Mouse (Mus musculus): ENCODE measurements around the gene Abi3. TPM values are rescaled to one million over a fixed set of nuclear protein-coding genes. Genes with fewer than 3 reads are reported as not detected.

Gene Abi3
- polyA plus RNA-seq, 1 experiment from 2014 or later, result 9.9 TPM

- Histone ChIP-seq H3K36me3 (ENCODE audit: control insufficient read depth, insufficient read depth, low read length) (no peaks in the 10 kb centered on the region), H3K4me2 (ENCODE audit: low read depth, low read length) (no peak overlapping the region), H3K27me3 (ENCODE audit: control insufficient read depth, insufficient read depth, low read length) (no peaks in the 10 kb centered on the region), H3K4me1 (ENCODE audit: control insufficient read depth, insufficient read depth, low read length) (no peaks in the 10 kb centered on the region), H3K9ac (ENCODE audit: low read length) (no peak overlapping the region), H3K4me3 (replicated peaks; ENCODE audit: low read length) (no peak overlapping the region), H3K27ac (ENCODE audit: low read length) (no peak overlapping the region), H3K9me3 (replicated peaks; ENCODE audit: control insufficient read depth, low read length) (0 out of 2 replicates have a peak, but pooled peaks cover 4% of the 10 kb centered on the region)
- no peak for ATAC-seq (ENCODE audit: insufficient read depth, low FRiP score)
- 69% methylated on average over 8 of the region's 8 CpGs for WGBS
Measured at GRCm38 (mm10) chr11:95789451-95789891, 52.8 kb downstream of the Abi3 start.

GRCm38 (mm10) chr11:95786511-95786910, 55.8 kb downstream of the Abi3 start:
- Histone ChIP-seq H3K27me3 (ENCODE audit: control insufficient read depth, insufficient read depth, low read length) (no peaks in the 10 kb centered on the region), H3K36me3 (ENCODE audit: control insufficient read depth, insufficient read depth, low read length) (no peaks in the 10 kb centered on the region), H3K4me3 (replicated peaks; ENCODE audit: low read length) (no peak overlapping the region), H3K9ac (ENCODE audit: low read length) (no peak overlapping the region), H3K27ac (ENCODE audit: low read length) (no peak overlapping the region), H3K4me2 (ENCODE audit: low read depth, low read length) (no peak overlapping the region), H3K9me3 (replicated peaks; ENCODE audit: control insufficient read depth, low read length) (0 out of 2 replicates have a peak, but pooled peaks cover 4% of the 10 kb centered on the region), H3K4me1 (ENCODE audit: control insufficient read depth, insufficient read depth, low read length) (no peaks in the 10 kb centered on the region)
- no peak for ATAC-seq (ENCODE audit: insufficient read depth, low FRiP score)
- 85% methylated on average over 6 of the region's 6 CpGs for WGBS

- Histone ChIP-seq H3K4me3 (replicated peaks; ENCODE audit: low read length) (no peak overlapping the region), H3K4me1 (ENCODE audit: control insufficient read depth, insufficient read depth, low read length) (no peaks in the 10 kb centered on the region), H3K36me3 (ENCODE audit: control insufficient read depth, insufficient read depth, low read length) (no peaks in the 10 kb centered on the region), H3K4me2 (ENCODE audit: low read depth, low read length) (no peak overlapping the region), H3K27ac (ENCODE audit: low read length) (no peak overlapping the region), H3K27me3 (ENCODE audit: control insufficient read depth, insufficient read depth, low read length) (no peaks in the 10 kb centered on the region), H3K9ac (ENCODE audit: low read length) (no peak overlapping the region), H3K9me3 (replicated peaks; ENCODE audit: control insufficient read depth, low read length) (0 out of 2 replicates have a peak, but pooled peaks cover 4% of the 10 kb centered on the region)
- ATAC-seq (ENCODE audit: insufficient read depth, low FRiP score), result no peak
- 88% methylated on average over 4 of the region's 4 CpGs for WGBS
Measured at GRCm38 (mm10) chr11:95785675-95786074, 56.6 kb downstream of the Abi3 start.

- Histone ChIP-seq H3K27ac (ENCODE audit: low read length) (no peak overlapping the region), H3K9ac (ENCODE audit: low read length) (no peak overlapping the region), H3K4me1 (ENCODE audit: control insufficient read depth, insufficient read depth, low read length) (no peaks in the 10 kb centered on the region), H3K27me3 (ENCODE audit: control insufficient read depth, insufficient read depth, low read length) (no peaks in the 10 kb centered on the region), H3K9me3 (replicated peaks; ENCODE audit: control insufficient read depth, low read length) (0 out of 2 replicates have a peak, but pooled peaks cover 4% of the 10 kb centered on the region), H3K4me2 (ENCODE audit: low read depth, low read length) (no peak overlapping the region), H3K36me3 (ENCODE audit: control insufficient read depth, insufficient read depth, low read length) (no peaks in the 10 kb centered on the region), H3K4me3 (replicated peaks; ENCODE audit: low read length) (no peak overlapping the region)
- ATAC-seq (ENCODE audit: insufficient read depth, low FRiP score), result no peak
- WGBS, result 86% methylated on average over 9 of the region's 9 CpGs
Measured at GRCm38 (mm10) chr11:95783958-95784357, 58.3 kb downstream of the Abi3 start.

- Histone ChIP-seq H3K27me3 (ENCODE audit: control insufficient read depth, insufficient read depth, low read length) (no peaks in the 10 kb centered on the region), H3K27ac (ENCODE audit: low read length) (no peak overlapping the region), H3K36me3 (ENCODE audit: control insufficient read depth, insufficient read depth, low read length) (no peaks in the 10 kb centered on the region), H3K9ac (ENCODE audit: low read length) (no peak overlapping the region), H3K9me3 (replicated peaks; ENCODE audit: control insufficient read depth, low read length) (0 out of 2 replicates have a peak, but pooled peaks cover 4% of the 10 kb centered on the region), H3K4me3 (replicated peaks; ENCODE audit: low read length) (no peak overlapping the region), H3K4me1 (ENCODE audit: control insufficient read depth, insufficient read depth, low read length) (no peaks in the 10 kb centered on the region), H3K4me2 (ENCODE audit: low read depth, low read length) (no peak overlapping the region)
- WGBS, result 77% methylated on average over 4 of the region's 4 CpGs
- ATAC-seq (ENCODE audit: insufficient read depth, low FRiP score), result no peak
Measured at GRCm38 (mm10) chr11:95783457-95783856, 58.8 kb downstream of the Abi3 start.

- Histone ChIP-seq H3K4me2 (ENCODE audit: low read depth, low read length) (no peak overlapping the region), H3K4me1 (ENCODE audit: control insufficient read depth, insufficient read depth, low read length) (no peaks in the 10 kb centered on the region), H3K4me3 (replicated peaks; ENCODE audit: low read length) (no peak overlapping the region), H3K27ac (ENCODE audit: low read length) (no peak overlapping the region), H3K27me3 (ENCODE audit: control insufficient read depth, insufficient read depth, low read length) (no peaks in the 10 kb centered on the region), H3K9me3 (replicated peaks; ENCODE audit: control insufficient read depth, low read length) (0 out of 2 replicates have a peak, but pooled peaks cover 4% of the 10 kb centered on the region), H3K36me3 (ENCODE audit: control insufficient read depth, insufficient read depth, low read length) (no peaks in the 10 kb centered on the region), H3K9ac (ENCODE audit: low read length) (no peak overlapping the region)
- no peak for ATAC-seq (ENCODE audit: insufficient read depth, low FRiP score)
- 85% methylated on average over 11 of the region's 11 CpGs for WGBS
Measured at GRCm38 (mm10) chr11:95781557-95781956, 60.7 kb downstream of the Abi3 start.

- no peaks in the 10 kb centered on the region for H3K4me1 ChIP-seq (ENCODE audit: control insufficient read depth, insufficient read depth, low read length)
- H3K27ac ChIP-seq (ENCODE audit: low read length), result no peak overlapping the region
- no peak overlapping the region for H3K4me3 ChIP-seq (replicated peaks; ENCODE audit: low read length)
- 0 out of 2 replicates have a peak, but pooled peaks cover under 1% of the 10 kb centered on the region for H3K9me3 ChIP-seq (replicated peaks; ENCODE audit: control insufficient read depth, low read length)
- no peak overlapping the region for H3K9ac ChIP-seq (ENCODE audit: low read length)
- ATAC-seq (ENCODE audit: insufficient read depth, low FRiP score), result no peak
- H3K4me2 ChIP-seq (ENCODE audit: low read depth, low read length), result no peak overlapping the region
- WGBS, result 86% methylated on average over 8 of the region's 8 CpGs
- H3K36me3 ChIP-seq (ENCODE audit: control insufficient read depth, insufficient read depth, low read length), result no peaks in the 10 kb centered on the region
- H3K27me3 ChIP-seq (ENCODE audit: control insufficient read depth, insufficient read depth, low read length), result no peaks in the 10 kb centered on the region
Measured at GRCm38 (mm10) chr11:95780480-95780879, 61.8 kb downstream of the Abi3 start.

Other genes starting within 250 kb of the Abi3 start
- 209 and 221 TPM in 2 replicates for gene Phb, start 175.5 kb downstream of the Abi3 start, polyA plus RNA-seq (2015; fragmentation: Nextera tagmentation; extraction: Ambion mirVana)
- gene Zfp652, start 129.8 kb downstream of the Abi3 start, polyA plus RNA-seq (2015; fragmentation: Nextera tagmentation; extraction: Ambion mirVana), result 20.8 and 22.4 TPM in 2 replicates
- gene B130006D01Rik, start 118.9 kb downstream of the Abi3 start, polyA plus RNA-seq (2015; fragmentation: Nextera tagmentation; extraction: Ambion mirVana), result 1.1 and 1.3 TPM in 2 replicates
- 0.54 and 0.94 TPM in 2 replicates for gene Phospho1, start 18.0 kb downstream of the Abi3 start, polyA plus RNA-seq (2015; fragmentation: Nextera tagmentation; extraction: Ambion mirVana)
- 16.1 and 18.2 TPM in 2 replicates for gene Gngt2, start 5.3 kb downstream of the Abi3 start, polyA plus RNA-seq (2015; fragmentation: Nextera tagmentation; extraction: Ambion mirVana)
- 3.0 and 4.5 TPM in 2 replicates for gene B4galnt2, start 72.4 kb upstream of the Abi3 start, polyA plus RNA-seq (2015; fragmentation: Nextera tagmentation; extraction: Ambion mirVana)
- gene Igf2bp1, start 163.5 kb upstream of the Abi3 start, polyA plus RNA-seq (2015; fragmentation: Nextera tagmentation; extraction: Ambion mirVana), result 24.1 and 26.7 TPM in 2 replicates
- gene Gip, start 182.1 kb upstream of the Abi3 start, polyA plus RNA-seq (2015; fragmentation: Nextera tagmentation; extraction: Ambion mirVana), result 2.5 and 5.3 TPM in 2 replicates
- 80.5 and 92.6 TPM in 2 replicates for gene Snf8, start 192.4 kb upstream of the Abi3 start, polyA plus RNA-seq (2015; fragmentation: Nextera tagmentation; extraction: Ambion mirVana)
- 32.6 and 34.0 TPM in 2 replicates for gene Ube2z, start 222.9 kb upstream of the Abi3 start, polyA plus RNA-seq (2015; fragmentation: Nextera tagmentation; extraction: Ambion mirVana)
- gene Atp5g1, start 233.2 kb upstream of the Abi3 start, polyA plus RNA-seq (2015; fragmentation: Nextera tagmentation; extraction: Ambion mirVana), result 693 and 716 TPM in 2 replicates

All from stomach, embryonic 16.5 days (tissue).